Mouse (Mus musculus) liver, embryonic 16.5 days (tissue): ENCODE measurements around the gene Sprtn. TPM values are rescaled to one million over a fixed set of nuclear protein-coding genes. Genes with fewer than 3 reads are reported as not detected.
A peak's percentile ranks its signal among the peaks of the same experiment; 100 is the strongest.

Experiments used
- ATAC-seq: fragments of 200-750 bp; cut with Nextera tagmentation; 2 replicates; pipeline ENCODE4 v1.8.0; 2017; ENCODE audit warnings: low read depth, mild to moderate bottlenecking, moderate number of reproducible peaks, moderate library complexity
- H3K27ac ChIP-seq: fragments of 300-500 bp; sonication (generic); 2 replicates; pipeline ENCODE4 v1.5.1; 2014; ENCODE audit warnings: mild to moderate bottlenecking, low read length
- H3K27me3 ChIP-seq: fragments of 300-500 bp; sonication (generic); 2 replicates; pipeline ENCODE4 v1.6.1; 2014; ENCODE audit warnings: low read depth, low read length, mixed read lengths; ENCODE audit not compliant: control insufficient read depth, insufficient read depth
- H3K36me3 ChIP-seq: fragments of 300-500 bp; sonication (generic); 2 replicates; pipeline ENCODE4 v1.6.1; 2014; ENCODE audit warnings: mild to moderate bottlenecking; ENCODE audit not compliant: control insufficient read depth, insufficient read depth
- H3K4me1 ChIP-seq: fragments of 300-500 bp; sonication (generic); 2 replicates; pipeline ENCODE4 v1.6.1; 2014; ENCODE audit warnings: low read depth, low read length, mixed read lengths; ENCODE audit not compliant: control insufficient read depth
- H3K4me2 ChIP-seq: fragments of 300-500 bp; sonication (generic); 2 replicates; pipeline ENCODE4 v1.6.1; 2014; ENCODE audit warnings: low read depth, low read length, mixed read lengths
- H3K4me3 ChIP-seq: fragments of 300-500 bp; sonication (generic); 2 replicates; pipeline ENCODE4 v1.5.1; 2014; ENCODE audit warnings: low read depth, mild to moderate bottlenecking, low read length
- H3K9ac ChIP-seq: fragments of 300-500 bp; sonication (generic); 2 replicates; pipeline ENCODE4 v1.6.1; 2014; ENCODE audit warnings: low read depth, low read length
- H3K9me3 ChIP-seq: fragments of 300-500 bp; sonication (generic); replicated peaks from 2 replicates; pipeline ENCODE4 v1.6.1; 2016; ENCODE audit warnings: low read length; ENCODE audit not compliant: control insufficient read depth
- WGBS: fragments of 180-500 bp; shearing (Covaris S2); extraction: QIAGEN DNeasy Blood & Tissue Kit; methylation state at CpG from one replicate; pipeline ENCODE4 v1.1.7; 2014; ENCODE audit not compliant: insufficient replicate concordance; 5-methylcytosine and 5-hydroxymethylcytosine counted together
- polyA plus RNA-seq: library from polyadenylated mRNA; unstranded; fragments of >200 nt; fragmentation: Nextera tagmentation; extraction: Ambion mirVana; gene quantifications from 2 replicates; pipeline ENCODE4 v1.2.1, GENCODE M21; 2015

Sprtn gene
- polyA plus RNA-seq, 1 experiment from 2014 or later: 4.9 TPM

DNA sequence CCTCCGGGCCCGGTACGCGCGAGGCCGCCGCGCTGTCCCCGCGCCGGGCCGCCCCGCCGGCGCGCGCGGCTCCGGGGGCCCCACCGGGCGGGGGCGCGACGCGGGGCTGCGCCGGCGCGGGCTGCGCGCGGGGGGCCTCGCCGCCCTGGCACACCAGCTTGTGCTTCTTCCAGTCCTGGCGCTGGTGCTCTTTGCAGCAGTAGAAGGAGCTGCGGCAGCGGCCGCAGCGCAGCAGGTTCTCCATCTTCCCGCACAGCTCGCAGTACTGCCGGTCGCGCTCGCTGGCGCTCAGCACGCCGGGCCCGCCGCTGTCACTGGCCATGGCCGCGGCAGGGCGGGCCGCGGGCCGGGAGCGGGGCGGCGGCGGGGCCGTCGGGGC lies 51.0 kb downstream of the Sprtn start:
- Histone ChIP-seq H3K4me2 (peak overlapping the region; percentile 82), H3K27me3 (no peaks in the 10 kb centered on the region), H3K27ac (peak overlapping the region; percentile 92), H3K4me3 (peak overlapping the region; percentile 84), H3K9me3 (no peaks in the 10 kb centered on the region), H3K9ac (peak overlapping the region; percentile 88), H3K36me3 (no peaks in the 10 kb centered on the region), H3K4me1 (peaks cover 24% of the 10 kb centered on the region)
- 0% methylated on average over 40 of the region's 62 CpGs for WGBS
- ATAC-seq: peak; percentile 23; the same call in 1 of the 2 replicates

DNA sequence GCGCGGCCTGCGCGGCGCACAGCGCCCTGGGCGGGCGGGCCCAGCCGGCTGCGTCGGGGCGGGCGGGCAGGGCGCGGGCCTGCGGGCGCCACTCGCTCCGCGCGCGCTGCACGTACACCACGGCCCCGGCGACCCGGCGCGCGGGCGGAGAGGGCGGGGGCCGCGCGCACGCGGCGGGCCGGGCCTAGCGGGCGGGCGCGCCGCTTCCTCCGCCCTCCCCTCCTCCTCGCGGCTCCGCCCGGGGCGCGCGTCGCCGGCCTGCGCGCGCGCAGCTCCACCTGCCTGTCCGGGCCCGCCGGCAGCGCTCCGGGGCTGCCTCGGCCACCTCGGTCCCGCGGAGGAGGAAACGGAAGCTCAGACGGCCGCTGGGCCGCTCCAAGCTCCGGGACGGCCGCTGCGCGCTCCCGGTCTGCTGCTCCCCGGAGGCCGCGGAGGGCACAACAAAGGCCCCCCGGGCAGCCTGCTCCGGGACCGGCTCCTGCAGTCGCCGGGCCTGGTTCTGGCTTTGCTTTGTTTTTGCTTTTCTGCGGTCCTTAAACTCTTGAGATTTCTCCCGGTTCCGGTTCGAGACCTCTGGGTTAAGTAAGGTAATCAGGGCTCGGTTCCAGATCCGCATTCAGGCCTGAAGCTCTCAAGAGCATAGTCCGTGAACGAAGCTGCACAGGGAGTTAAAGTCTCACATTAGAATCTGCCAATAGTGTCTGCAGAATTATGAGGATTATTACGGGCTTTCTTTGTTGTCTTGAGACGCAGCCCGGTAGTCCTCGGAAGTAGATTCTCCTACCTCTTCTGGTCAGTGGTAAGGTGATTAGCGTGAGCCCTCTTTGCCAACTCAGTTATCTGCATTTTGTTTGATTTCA lies 51.8 kb downstream of the Sprtn start, which contains the start of gene Egln1:
Gene Egln1, minus strand, starts transcription at position 116 of the 860 bp plus-strand sequence.
- peak; percentile 94 for ATAC-seq
- H3K9me3 ChIP-seq: no peaks in the 10 kb centered on the region
- H3K4me1 ChIP-seq: peaks cover 24% of the 10 kb centered on the region
- peak within 1 kb of the TSS; percentile 84 for H3K4me3 ChIP-seq
- H3K27me3 ChIP-seq: no peaks in the 10 kb centered on the region
- peak within 1 kb of the TSS; percentile 83 for H3K4me2 ChIP-seq
- H3K36me3 ChIP-seq: no peaks in the 10 kb centered on the region
- peak within 1 kb of the TSS; percentile 92 for H3K27ac ChIP-seq
- under 1% methylated on average over 53 of the region's 98 CpGs for WGBS
- peak within 1 kb of the TSS; percentile 94 for H3K9ac ChIP-seq

DNA sequence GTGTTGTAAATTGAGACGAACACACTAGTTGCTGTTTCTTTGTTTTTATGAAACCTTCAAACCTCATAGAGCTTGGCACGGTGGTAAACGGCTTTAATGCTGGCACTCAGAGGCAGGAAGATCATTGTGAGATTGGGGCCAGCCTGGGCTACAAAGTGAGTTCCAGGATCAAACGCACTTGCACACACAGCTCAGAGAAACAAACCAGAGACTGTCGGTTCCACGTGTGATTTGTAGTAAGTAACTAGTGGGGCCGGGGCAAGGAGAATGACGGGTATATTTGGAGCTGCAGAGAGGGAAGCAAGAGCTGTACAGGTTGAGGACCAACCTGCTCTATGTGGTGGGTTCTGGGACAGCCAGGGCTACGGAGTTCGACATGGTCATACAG lies 52.4 kb downstream of the Sprtn start:
- Histone ChIP-seq H3K4me3 (peak overlapping the region; percentile 84), H3K27ac (peak overlapping the region; percentile 92), H3K4me2 (peak overlapping the region; percentile 83), H3K9ac (peak overlapping the region; percentile 94), H3K36me3 (no peaks in the 10 kb centered on the region), H3K9me3 (no peaks in the 10 kb centered on the region), H3K27me3 (no peaks in the 10 kb centered on the region), H3K4me1 (peaks cover 24% of the 10 kb centered on the region)
- WGBS: 25% methylated on average over 10 of the region's 10 CpGs
- ATAC-seq: no peak

DNA sequence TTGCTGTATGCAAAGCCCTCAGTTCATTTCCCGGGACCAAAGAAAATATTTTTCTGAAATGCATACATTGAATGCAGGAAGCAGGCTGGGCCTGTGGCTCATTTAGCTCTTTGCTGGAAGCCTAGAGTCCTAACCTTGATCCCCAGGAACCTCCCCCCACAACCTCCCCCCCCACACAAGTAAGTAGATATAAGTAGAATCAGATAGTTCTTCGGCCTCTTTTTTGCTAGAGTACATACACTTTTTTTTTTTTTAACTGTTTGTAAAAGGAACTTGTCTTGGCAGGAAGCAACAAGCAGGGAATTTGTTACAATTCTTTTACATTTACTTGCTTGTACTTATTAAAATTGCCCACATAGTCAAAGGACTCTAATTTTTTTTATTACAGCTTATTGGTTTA lies 53.2 kb downstream of the Sprtn start:
- Histone ChIP-seq H3K4me3 (no peak overlapping the region), H3K4me2 (0 out of 2 replicates have a peak overlapping the region, but pooled peaks have one; percentile 83), H3K9ac (0 out of 2 replicates have a peak overlapping the region, but pooled peaks have one; percentile 94), H3K27ac (no peak overlapping the region), H3K4me1 (peaks cover 16% of the 10 kb centered on the region), H3K36me3 (no peaks in the 10 kb centered on the region), H3K27me3 (no peaks in the 10 kb centered on the region), H3K9me3 (no peaks in the 10 kb centered on the region)
- ATAC-seq: no peak
- 63% methylated on average over 2 of the region's 2 CpGs for WGBS

DNA sequence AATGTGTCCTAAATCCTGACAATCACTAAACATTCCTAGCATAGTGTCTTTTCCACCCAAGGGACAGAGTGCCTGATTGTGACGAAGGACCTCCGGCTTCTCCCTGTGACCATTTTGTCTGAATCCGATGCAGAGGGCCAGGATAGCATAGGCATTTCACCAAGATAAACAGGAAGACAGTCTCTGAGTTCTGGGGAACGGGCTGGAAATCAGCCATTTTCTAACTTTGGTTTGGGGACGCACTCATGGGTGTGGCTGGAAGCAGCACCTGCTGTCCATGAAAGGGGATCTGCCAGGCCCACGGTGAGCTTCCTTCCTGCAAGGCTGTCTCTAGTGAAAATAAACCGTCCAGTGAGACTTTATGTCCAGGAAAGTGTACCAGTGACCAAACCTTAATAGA lies 55.5 kb downstream of the Sprtn start:
- Histone ChIP-seq H3K9ac (no peak overlapping the region), H3K9me3 (no peaks in the 10 kb centered on the region), H3K4me2 (no peak overlapping the region), H3K27me3 (no peaks in the 10 kb centered on the region), H3K36me3 (no peaks in the 10 kb centered on the region), H3K27ac (no peak overlapping the region), H3K4me1 (peaks cover 9% of the 10 kb centered on the region), H3K4me3 (no peak overlapping the region)
- 59% methylated on average over 7 of the region's 7 CpGs for WGBS
- no peak for ATAC-seq

DNA sequence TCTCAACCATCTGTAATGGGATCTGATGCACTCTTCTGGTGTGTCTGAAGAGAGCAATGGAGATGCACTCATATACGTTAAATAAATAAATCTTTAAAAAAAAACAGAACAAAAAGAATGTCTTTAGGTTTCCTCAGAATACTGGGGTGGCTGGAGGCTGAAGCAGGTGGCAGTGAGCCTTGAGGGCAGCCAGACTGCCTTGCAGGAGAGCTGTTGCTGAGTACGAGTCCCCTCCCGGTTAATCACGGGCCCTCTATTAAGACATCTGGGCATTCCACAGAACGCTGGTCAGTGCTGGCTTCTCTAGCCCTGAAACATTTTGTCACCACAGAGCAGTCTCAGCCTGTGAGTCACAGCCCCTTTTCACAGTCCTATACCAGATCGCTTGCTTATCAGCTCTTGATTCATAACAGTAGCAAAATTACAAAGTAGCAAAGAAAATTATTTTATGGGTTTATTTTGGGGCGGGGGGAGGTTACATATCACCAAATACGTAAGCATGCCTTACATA lies 56.9 kb downstream of the Sprtn start:
- H3K9me3 ChIP-seq: no peaks in the 10 kb centered on the region
- ATAC-seq: no peak
- H3K4me2 ChIP-seq: no peak overlapping the region
- WGBS: 75% methylated on average over 8 of the region's 8 CpGs
- peaks cover 9% of the 10 kb centered on the region for H3K4me1 ChIP-seq
- H3K4me3 ChIP-seq: no peak overlapping the region
- H3K27ac ChIP-seq: no peak overlapping the region
- H3K36me3 ChIP-seq: no peaks in the 10 kb centered on the region
- H3K27me3 ChIP-seq: no peaks in the 10 kb centered on the region
- no peak overlapping the region for H3K9ac ChIP-seq

Other genes starting within 250 kb of the Sprtn start
- gene 2310022B05Rik, start 234.5 kb upstream of the Sprtn start, polyA plus RNA-seq: 5.3 and 6.4 TPM in 2 replicates
- 14.2 and 14.6 TPM in 2 replicates for gene Ttc13, start 175.9 kb upstream of the Sprtn start, polyA plus RNA-seq
- gene Arv1, start 175.7 kb upstream of the Sprtn start, polyA plus RNA-seq: 4.8 and 5.7 TPM in 2 replicates
- gene Fam89a, start 146.1 kb upstream of the Sprtn start, polyA plus RNA-seq: 2.1 and 2.3 TPM in 2 replicates
- 0.02 TPM in 2 replicates for gene Trim67, start 104.8 kb upstream of the Sprtn start, polyA plus RNA-seq
- gene Gnpat, start 34.9 kb upstream of the Sprtn start, polyA plus RNA-seq: 33.8 and 34.8 TPM in 2 replicates
- 14.7 and 16.9 TPM in 2 replicates for gene 2810004N23Rik, start 34.8 kb upstream of the Sprtn start, polyA plus RNA-seq
- gene Exoc8, start 181 bp upstream of the Sprtn start, polyA plus RNA-seq: 3.1 and 3.6 TPM in 2 replicates
- 4.8 and 5.1 TPM in 2 replicates for gene Egln1, start 51.4 kb downstream of the Sprtn start, polyA plus RNA-seq
- 34.2 and 35.1 TPM in 2 replicates for gene Tsnax, start 115.1 kb downstream of the Sprtn start, polyA plus RNA-seq
- gene Disc1, start 156.3 kb downstream of the Sprtn start, polyA plus RNA-seq: 0.20 and 0.30 TPM in 2 replicates